Mouse (Mus musculus) stomach, postnatal 0 days (tissue): ENCODE results near the gene Nelfe.

Experiments
- CTCF ChIP-seq: IDR thresholded peaks from 2 replicates; pipeline ENCODE4 v1.5.1; 2016; ENCODE audit warnings: antibody characterized with exemption, low read depth, mild to moderate bottlenecking, moderate library complexity
- EP300 ChIP-seq: optimal IDR thresholded peaks from 2 replicates; pipeline ENCODE3; 2016; ENCODE audit warnings: antibody characterized with exemption

DNA sequence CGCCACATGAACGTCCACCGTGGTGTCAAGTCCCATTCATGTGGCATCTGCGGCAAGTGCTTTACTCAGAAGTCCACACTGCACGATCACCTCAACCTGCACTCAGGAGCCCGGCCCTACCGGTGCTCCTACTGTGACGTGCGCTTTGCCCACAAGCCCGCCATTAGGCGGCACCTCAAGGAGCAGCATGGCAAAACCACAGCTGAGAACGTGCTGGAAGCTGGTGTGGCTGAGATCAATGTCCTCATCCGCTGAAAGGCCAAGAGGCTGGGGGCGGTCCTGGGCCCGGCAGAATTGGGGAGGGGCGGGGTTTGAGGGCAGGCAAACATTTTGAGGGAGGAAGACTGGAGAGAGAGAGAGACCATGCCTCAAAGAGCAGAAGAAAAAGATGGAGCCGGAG is 46.2 kb downstream of the Nelfe start:
- TF ChIP-seq CTCF, result no peak
- TF ChIP-seq EP300, result no peak
